Mouse (Mus musculus): Measurements from ENCODE around the gene Enox1. TPM values are rescaled to one million over a fixed set of nuclear protein-coding genes. Genes with fewer than 3 reads are reported as not detected.

The Enox1 gene
- polyA plus RNA-seq, 1 experiment from 2014 or later = 8.0 TPM

DNA sequence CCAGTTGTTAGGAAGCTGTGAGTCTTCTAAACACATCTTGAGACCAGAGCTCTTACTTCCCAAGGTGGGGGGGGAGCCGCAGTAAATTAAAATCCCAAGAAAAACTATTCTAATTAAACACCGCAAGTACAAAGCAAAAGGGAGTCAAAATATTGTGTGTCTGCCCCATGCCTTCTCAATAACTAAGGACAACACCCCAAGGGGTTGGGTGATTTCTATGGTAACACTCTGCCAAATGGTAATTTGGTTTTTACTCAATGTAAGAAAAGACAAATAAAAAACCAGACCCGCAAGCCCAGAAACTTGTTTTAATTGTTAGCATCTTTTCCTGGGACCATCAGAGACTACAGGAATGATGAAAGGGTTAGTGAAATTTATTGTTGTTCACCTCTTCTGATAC, 220.9 kb downstream of the Enox1 start:
- H3K9ac ChIP-seq = no peak overlapping the region
- no peak overlapping the region for H3K4me2 ChIP-seq
- H3K4me3 ChIP-seq (replicated peaks) = no peak overlapping the region
- H3K36me3 ChIP-seq = no peaks in the 10 kb centered on the region
- no peak for ATAC-seq (replicated peaks; ENCODE audit: low FRiP score)
- 55% methylated on average over 3 of the region's 3 CpGs for WGBS
- no peaks in the 10 kb centered on the region for H3K27me3 ChIP-seq
- H3K27ac ChIP-seq = no peak overlapping the region
- no peaks in the 10 kb centered on the region for H3K9me3 ChIP-seq (replicated peaks)
- H3K4me1 ChIP-seq = peaks cover 13% of the 10 kb centered on the region; the same call in 1 of the 2 replicates

DNA sequence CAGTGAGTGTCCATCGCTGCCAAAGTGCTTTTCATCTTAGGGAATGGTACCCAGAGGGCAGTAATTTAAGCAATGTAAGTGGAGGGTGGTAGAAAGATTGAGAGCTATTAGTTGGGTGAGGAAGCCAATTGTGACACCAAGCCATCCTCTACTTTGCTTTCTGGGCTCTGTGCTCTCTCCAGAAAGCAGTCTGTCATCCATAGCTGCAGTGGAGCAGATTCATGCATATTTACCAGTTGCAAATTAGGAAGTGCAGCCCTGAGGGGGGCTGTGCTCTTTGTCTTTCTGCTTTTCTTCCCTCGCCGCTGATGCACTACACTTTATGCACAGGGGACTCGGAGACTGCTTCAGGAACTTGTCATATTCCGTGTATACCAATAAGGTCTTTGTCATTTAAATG, 221.3 kb downstream of the Enox1 start:
- 42% methylated on average over 5 of the region's 5 CpGs for WGBS
- Histone ChIP-seq H3K36me3 (no peaks in the 10 kb centered on the region), H3K27me3 (no peaks in the 10 kb centered on the region), H3K4me3 (replicated peaks) (no peak overlapping the region), H3K4me1 (peaks cover 13% of the 10 kb centered on the region; the same call in 1 of the 2 replicates), H3K27ac (no peak overlapping the region), H3K9ac (no peak overlapping the region), H3K9me3 (replicated peaks) (no peaks in the 10 kb centered on the region), H3K4me2 (no peak overlapping the region)
- no peak for ATAC-seq (replicated peaks; ENCODE audit: low FRiP score)

DNA sequence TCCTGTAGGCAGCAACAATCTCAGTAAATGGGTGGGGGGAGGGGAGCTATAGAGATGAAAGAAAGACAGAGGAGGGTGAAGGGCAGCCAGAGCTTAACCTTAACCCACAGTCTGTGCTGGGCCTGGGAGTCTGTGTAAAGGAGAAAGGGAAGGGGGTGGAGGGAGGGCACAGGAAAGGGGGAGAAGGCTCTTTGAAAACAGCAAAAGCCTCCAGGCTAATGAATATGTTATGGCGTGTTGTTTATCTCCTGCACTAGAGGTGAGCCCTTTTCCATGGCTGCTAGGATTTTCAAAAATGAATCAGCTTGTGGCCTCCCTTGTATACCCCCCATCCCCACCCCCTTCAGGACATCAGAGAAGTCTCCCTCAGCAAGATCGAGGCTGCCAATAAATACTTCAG, 225.0 kb downstream of the Enox1 start:
- no peaks in the 10 kb centered on the region for H3K36me3 ChIP-seq
- H3K9ac ChIP-seq = no peak overlapping the region
- ATAC-seq (replicated peaks; ENCODE audit: low FRiP score) = no peak
- H3K4me2 ChIP-seq = no peak overlapping the region
- no peak overlapping the region for H3K27ac ChIP-seq
- H3K27me3 ChIP-seq = no peaks in the 10 kb centered on the region
- H3K4me3 ChIP-seq (replicated peaks) = no peak overlapping the region
- peaks cover 16% of the 10 kb centered on the region; the same call in 1 of the 2 replicates for H3K4me1 ChIP-seq
- no peaks in the 10 kb centered on the region for H3K9me3 ChIP-seq (replicated peaks)
- WGBS = 14% methylated on average over 2 of the region's 2 CpGs

DNA sequence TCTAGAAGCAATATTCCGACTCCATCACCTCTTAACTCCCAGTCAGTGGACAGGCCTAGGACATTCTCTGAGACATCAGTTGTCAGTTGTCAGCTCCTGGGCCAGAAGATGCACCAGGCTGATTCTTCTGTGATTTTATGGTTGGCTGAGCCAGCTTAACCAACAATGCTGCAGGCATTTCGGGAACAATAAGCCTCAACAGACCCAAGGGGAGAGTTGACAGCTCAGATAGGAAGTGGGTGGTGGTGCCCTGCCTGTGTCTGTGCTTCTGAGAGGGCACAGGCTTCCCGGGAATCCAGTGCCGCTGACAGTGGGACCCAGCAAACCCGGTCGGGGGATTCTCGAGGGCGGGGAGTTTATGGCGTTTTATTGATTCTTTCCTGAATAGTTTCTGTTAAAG, 229.1 kb downstream of the Enox1 start:
- no peak for ATAC-seq (replicated peaks; ENCODE audit: low FRiP score)
- Histone ChIP-seq H3K4me3 (replicated peaks) (no peak overlapping the region), H3K4me1 (peaks cover 7% of the 10 kb centered on the region; the same call in 1 of the 2 replicates), H3K9me3 (replicated peaks) (no peaks in the 10 kb centered on the region), H3K36me3 (no peaks in the 10 kb centered on the region), H3K27me3 (no peaks in the 10 kb centered on the region), H3K4me2 (no peak overlapping the region), H3K9ac (no peak overlapping the region), H3K27ac (no peak overlapping the region)
- 29% methylated on average over 9 of the region's 9 CpGs for WGBS

DNA sequence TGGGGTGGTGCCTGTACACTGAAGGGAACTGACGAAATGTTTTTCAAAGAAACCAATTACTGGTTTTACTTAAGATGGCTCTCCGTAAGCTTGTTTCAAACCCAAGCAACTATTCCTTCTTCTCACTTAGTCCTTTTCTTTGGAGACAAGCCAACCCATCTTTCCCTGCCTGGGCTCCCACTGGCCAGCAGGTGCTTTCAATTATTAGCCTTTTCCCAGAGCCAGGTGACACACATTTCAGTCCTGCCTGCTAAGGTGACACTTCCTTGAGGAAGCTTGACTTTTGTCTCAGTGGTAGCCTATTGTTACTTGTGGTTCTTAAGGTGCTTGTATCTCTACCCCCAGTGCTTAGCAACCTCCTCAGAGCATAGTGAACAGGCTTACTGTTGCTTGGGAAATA, 231.3 kb downstream of the Enox1 start:
- Histone ChIP-seq H3K36me3 (no peaks in the 10 kb centered on the region), H3K9ac (no peak overlapping the region), H3K9me3 (replicated peaks) (no peaks in the 10 kb centered on the region), H3K4me3 (replicated peaks) (no peak overlapping the region), H3K27me3 (no peaks in the 10 kb centered on the region), H3K4me2 (no peak overlapping the region), H3K27ac (no peak overlapping the region), H3K4me1 (0 out of 2 replicates have a peak, but pooled peaks cover 3% of the 10 kb centered on the region)
- ATAC-seq (replicated peaks; ENCODE audit: low FRiP score) = no peak
- WGBS = 89% methylated on average over 2 of the region's 2 CpGs

DNA sequence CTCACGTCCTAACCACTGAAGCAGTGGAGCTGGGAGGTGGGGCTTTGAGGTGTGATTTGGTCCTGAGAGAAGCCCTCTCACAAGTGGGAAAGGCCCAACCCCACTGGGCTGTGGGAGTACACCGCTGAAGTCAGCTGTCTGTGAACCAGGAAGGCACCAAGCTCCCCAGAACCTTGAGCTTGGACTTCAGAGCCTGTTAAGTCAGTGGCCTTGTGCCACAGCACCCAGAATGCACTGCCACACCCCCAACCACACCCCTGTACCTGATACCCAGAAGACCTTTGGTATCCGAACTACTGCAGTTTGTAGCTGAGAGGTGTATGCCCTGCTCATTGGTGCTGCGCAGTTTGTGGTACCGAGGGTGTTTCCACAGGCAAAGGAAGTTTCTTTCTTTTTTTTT, 232.7 kb downstream of the Enox1 start:
- ATAC-seq (replicated peaks; ENCODE audit: low FRiP score) = no peak
- H3K36me3 ChIP-seq = no peaks in the 10 kb centered on the region
- H3K4me1 ChIP-seq = 0 out of 2 replicates have a peak, but pooled peaks cover 3% of the 10 kb centered on the region
- no peak overlapping the region for H3K27ac ChIP-seq
- no peak overlapping the region for H3K4me3 ChIP-seq (replicated peaks)
- H3K4me2 ChIP-seq = no peak overlapping the region
- no peaks in the 10 kb centered on the region for H3K9me3 ChIP-seq (replicated peaks)
- WGBS = 84% methylated on average over 5 of the region's 5 CpGs
- H3K27me3 ChIP-seq = no peaks in the 10 kb centered on the region
- H3K9ac ChIP-seq = no peak overlapping the region

DNA sequence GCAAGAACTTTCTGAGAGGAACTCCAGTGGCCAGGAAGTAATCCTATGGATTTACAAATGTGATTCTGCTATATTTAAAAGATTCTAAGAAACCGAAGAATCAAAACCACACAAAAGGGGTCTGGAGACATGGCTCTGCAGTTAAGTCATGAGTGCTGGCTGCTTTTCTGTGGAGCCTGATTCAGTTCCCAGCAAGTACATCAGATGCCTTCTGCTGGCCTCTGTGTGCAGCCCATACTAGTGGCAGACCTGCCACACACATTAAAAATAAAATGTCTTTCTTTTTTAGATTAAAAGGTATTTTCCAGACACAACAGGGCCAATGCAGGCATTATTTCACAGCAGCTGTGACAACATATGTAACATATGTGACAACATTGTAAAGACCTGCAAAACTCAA, 235.9 kb downstream of the Enox1 start:
- H3K9me3 ChIP-seq (replicated peaks) = no peaks in the 10 kb centered on the region
- no peak overlapping the region for H3K27ac ChIP-seq
- no peaks in the 10 kb centered on the region for H3K4me1 ChIP-seq
- WGBS = 81% methylated on average over 1 of the region's 1 CpGs
- no peaks in the 10 kb centered on the region for H3K27me3 ChIP-seq
- no peaks in the 10 kb centered on the region for H3K36me3 ChIP-seq
- H3K4me2 ChIP-seq = no peak overlapping the region
- no peak for ATAC-seq (replicated peaks; ENCODE audit: low FRiP score)
- H3K9ac ChIP-seq = no peak overlapping the region
- H3K4me3 ChIP-seq (replicated peaks) = no peak overlapping the region

DNA sequence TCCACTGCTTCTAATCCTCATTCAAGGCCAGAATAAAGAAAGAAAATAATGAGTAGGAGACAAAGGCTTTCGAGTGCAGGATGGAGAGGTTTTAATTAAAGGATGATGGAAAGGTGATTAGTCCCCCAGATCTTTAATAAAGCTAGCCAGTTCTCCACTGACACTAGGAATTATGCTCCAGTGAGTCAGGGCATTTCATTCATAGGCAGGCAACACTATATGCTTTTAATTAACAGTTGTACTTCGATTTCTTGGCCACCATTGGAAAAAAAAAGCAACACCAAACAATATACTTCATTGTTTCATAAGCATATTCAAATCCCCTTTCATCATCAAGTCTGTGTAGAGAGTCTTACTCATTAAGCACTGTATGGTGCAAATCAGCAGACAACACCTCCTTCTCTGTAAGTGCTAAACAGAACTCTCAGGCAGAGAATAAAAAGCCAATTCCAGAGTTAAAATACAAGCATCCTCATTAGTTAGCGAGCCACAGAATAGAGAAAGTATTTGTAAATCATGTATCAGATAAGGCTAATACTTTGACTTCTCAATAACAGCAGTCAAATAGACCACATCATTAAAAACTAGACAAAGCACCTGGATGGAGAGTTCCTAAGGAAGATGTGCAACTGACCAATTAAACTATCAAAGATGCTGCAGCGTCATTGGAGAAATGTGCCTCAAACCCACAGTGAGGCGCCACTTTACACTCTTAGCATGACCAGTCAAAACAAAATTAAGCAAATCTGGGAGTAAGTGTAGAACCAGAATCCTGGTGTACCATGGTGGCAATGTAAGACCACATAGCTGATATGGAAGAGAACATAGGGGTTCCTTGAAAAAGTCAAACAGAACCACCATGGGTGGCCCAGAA, 249.9 kb downstream of the Enox1 start:
- H3K4me1 ChIP-seq = no peaks in the 10 kb centered on the region
- H3K9me3 ChIP-seq (replicated peaks) = no peaks in the 10 kb centered on the region
- H3K4me2 ChIP-seq = no peak overlapping the region
- ATAC-seq (replicated peaks; ENCODE audit: low FRiP score) = no peak
- 78% methylated on average over 5 of the region's 5 CpGs for WGBS
- no peak overlapping the region for H3K9ac ChIP-seq
- no peak overlapping the region for H3K4me3 ChIP-seq (replicated peaks)
- H3K36me3 ChIP-seq = no peaks in the 10 kb centered on the region
- no peak overlapping the region for H3K27ac ChIP-seq
- no peaks in the 10 kb centered on the region for H3K27me3 ChIP-seq

DNA sequence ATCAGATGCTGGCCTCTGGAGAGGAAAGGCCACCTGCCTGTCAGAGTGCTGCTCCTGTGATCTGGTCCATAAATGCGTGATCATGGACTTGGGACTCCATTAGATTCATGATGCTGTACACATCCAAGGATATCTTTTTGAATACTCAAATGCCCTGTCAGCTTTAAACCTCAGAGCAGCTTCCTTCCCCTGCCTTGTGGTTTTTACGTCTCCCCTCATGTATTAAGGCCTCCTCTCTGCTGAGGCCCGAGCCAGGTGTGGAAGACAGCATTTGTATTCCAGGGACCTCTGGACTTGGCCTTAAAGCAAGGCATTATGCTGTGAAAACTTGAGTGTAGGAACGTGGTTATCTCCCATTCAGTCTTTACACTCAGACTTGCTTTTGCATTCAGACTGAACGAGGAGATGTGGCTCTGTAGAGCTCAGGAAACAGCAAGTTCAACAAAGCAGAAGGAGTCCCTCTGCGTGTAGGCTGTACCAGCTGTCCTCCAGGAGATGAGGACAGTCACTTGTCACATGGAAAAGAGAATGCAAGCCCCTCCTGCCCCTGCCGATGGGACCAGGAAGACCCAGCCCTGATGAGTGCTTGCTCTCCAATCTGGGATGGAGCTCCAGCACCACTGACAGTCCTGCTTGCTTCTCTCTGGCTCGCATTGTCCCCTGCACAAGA, 252.8 kb downstream of the Enox1 start:
- Histone ChIP-seq H3K27me3 (no peaks in the 10 kb centered on the region), H3K9ac (no peak overlapping the region), H3K4me2 (no peak overlapping the region), H3K4me3 (replicated peaks) (no peak overlapping the region), H3K27ac (no peak overlapping the region), H3K4me1 (no peaks in the 10 kb centered on the region), H3K9me3 (replicated peaks) (no peaks in the 10 kb centered on the region), H3K36me3 (no peaks in the 10 kb centered on the region)
- no peak for ATAC-seq (replicated peaks; ENCODE audit: low FRiP score)
- WGBS = 89% methylated on average over 8 of the region's 8 CpGs

DNA sequence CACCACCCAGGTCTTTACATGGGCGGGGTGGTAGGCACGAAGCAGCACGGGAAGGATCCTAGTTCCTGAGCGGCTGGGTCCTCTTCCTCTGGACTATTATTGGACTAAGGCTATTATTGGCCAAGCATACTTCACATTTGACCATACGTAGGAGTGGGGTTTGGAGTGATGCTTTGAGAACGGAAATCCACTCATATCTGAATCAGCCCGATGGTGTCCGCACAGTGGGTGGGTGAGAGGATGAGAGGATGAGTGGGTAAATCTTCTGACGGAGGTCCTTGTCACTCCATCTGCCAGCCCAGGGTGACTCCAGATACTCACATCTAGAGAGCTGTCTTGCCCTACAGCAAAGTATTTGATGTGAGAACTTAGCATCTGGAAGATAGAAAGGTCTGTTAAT, 253.8 kb downstream of the Enox1 start:
- 92% methylated on average over 9 of the region's 9 CpGs for WGBS
- H3K4me2 ChIP-seq = no peak overlapping the region
- ATAC-seq (replicated peaks; ENCODE audit: low FRiP score) = no peak
- no peaks in the 10 kb centered on the region for H3K9me3 ChIP-seq (replicated peaks)
- no peak overlapping the region for H3K27ac ChIP-seq
- no peaks in the 10 kb centered on the region for H3K36me3 ChIP-seq
- no peak overlapping the region for H3K4me3 ChIP-seq (replicated peaks)
- no peaks in the 10 kb centered on the region for H3K4me1 ChIP-seq
- no peak overlapping the region for H3K9ac ChIP-seq
- H3K27me3 ChIP-seq = no peaks in the 10 kb centered on the region

DNA sequence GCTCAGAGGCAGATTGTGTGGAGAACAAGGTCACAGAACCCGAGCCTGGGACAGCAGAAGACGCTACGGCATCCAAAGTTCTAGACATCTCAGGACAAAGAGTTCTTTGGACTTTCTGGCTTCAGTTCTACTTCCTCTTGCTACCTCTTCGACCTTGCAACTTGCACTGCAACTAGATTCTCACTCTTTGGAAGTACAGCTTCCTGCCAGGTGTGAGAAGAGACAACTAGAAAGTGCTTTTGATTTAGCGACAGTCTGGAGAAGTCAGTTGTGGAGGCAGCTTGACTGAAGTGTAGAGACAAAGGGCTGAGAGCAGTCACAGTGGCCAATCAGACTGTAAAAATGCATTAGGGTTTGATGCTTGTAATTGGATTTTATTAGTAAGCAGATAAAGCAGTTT, 256.5 kb downstream of the Enox1 start:
- H3K27ac ChIP-seq = no peak overlapping the region
- H3K4me2 ChIP-seq = no peak overlapping the region
- no peak overlapping the region for H3K4me3 ChIP-seq (replicated peaks)
- no peak for ATAC-seq (replicated peaks; ENCODE audit: low FRiP score)
- no peaks in the 10 kb centered on the region for H3K4me1 ChIP-seq
- no peaks in the 10 kb centered on the region for H3K36me3 ChIP-seq
- H3K27me3 ChIP-seq = no peaks in the 10 kb centered on the region
- H3K9ac ChIP-seq = no peak overlapping the region
- H3K9me3 ChIP-seq (replicated peaks) = no peaks in the 10 kb centered on the region
- 80% methylated on average over 5 of the region's 5 CpGs for WGBS

DNA sequence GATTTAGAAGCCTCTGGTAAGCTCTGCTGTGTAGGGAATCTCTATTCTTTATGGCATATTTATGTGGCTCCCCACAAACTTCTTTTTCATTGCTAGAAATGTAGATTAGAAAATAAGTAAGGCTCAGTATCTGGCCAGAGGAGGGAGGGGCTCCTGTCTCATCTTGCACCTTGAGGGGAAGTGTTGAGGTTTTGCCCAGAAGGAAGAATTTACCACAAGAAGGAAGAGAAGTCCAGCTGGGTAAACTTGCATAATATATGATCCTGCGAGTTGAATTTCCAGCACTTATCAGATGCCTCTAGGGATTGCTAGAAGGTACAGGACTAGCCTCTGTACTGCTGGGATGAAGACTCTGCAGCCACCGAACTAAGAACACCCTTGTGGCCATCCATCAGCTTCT, 259.8 kb downstream of the Enox1 start:
- Histone ChIP-seq H3K36me3 (no peaks in the 10 kb centered on the region), H3K27ac (no peak overlapping the region), H3K27me3 (no peaks in the 10 kb centered on the region), H3K4me3 (replicated peaks) (no peak overlapping the region), H3K4me2 (no peak overlapping the region), H3K4me1 (no peaks in the 10 kb centered on the region), H3K9me3 (replicated peaks) (no peaks in the 10 kb centered on the region), H3K9ac (no peak overlapping the region)
- ATAC-seq (replicated peaks; ENCODE audit: low FRiP score) = no peak
- 66% methylated on average over 2 of the region's 2 CpGs for WGBS
